Comparison of ENCODE assay signal across 19 mouse cellular contexts in genomic region chr5:117522471-117522870, GRCm38 (mm10).
A peak's percentile ranks its signal among the peaks of the same experiment; 100 is the strongest.
DNase-seq lines count a peak whose midpoint lies in the region; ATAC-seq and TF ChIP-seq lines count a peak whose summit lies in the region.
"Had no signal": no experiment of that assay in that cellular context is flagged by ENCODE, and none has a peak within 500 bp of the region (broad histone marks: within the 10 kb centered on the region; RNA-seq: fewer than 3 reads in every experiment).

No protein-coding gene starts in this region.

- DNase-seq in kidney, postnatal 0 days (ENCODE audit: low spot score): no peak
- DNase-seq in kidney, postnatal 10 days: no peak
- DNase-seq in midbrain, postnatal 0 days (ENCODE audit: low spot score): no peak
- no peak for DNase-seq in midbrain, embryonic 11.5 days (ENCODE audit: low spot score, missing footprints)
- DNase-seq in stomach, postnatal 0 days (ENCODE audit: low spot score): no peak
- no peak for DNase-seq in limb, embryonic 10.5 days (ENCODE audit: low spot score)
- DNase-seq: adrenal gland, postnatal 10 days; heart, adult 11 months; heart, postnatal 36 days; kidney, adult 18-20 months; layer of hippocampus, adult 9-11 months; lung, adult 2 months had no signal

- no peak for ATAC-seq in forebrain, embryonic 16.5 days
- ATAC-seq in forebrain, embryonic 13.5 days: no peak
- ATAC-seq in kidney, postnatal 0 days (replicated peaks; ENCODE audit: low FRiP score, low read depth): no peak
- no peak for ATAC-seq in midbrain, postnatal 0 days (ENCODE audit: low FRiP score)
- no peak for ATAC-seq in midbrain, embryonic 11.5 days (ENCODE audit: low FRiP score)
- ATAC-seq in stomach, postnatal 0 days (ENCODE audit: low FRiP score, low TSS enrichment): no peak
- ATAC-seq: activated CD4-positive, CD25-positive, alpha-beta regulatory T cell, adult 4 months had no signal

- no peak overlapping the region for H3K4me2 ChIP-seq in forebrain, embryonic 16.5 days (ENCODE audit: low read length)
- H3K4me2 ChIP-seq in forebrain, embryonic 13.5 days: no peak overlapping the region
- H3K4me2 ChIP-seq in kidney, postnatal 0 days (ENCODE audit: low read length): no peak overlapping the region
- H3K4me2 ChIP-seq in midbrain, postnatal 0 days (ENCODE audit: low read depth, low read length, poor library complexity, severe bottlenecking): no peak overlapping the region
- no peak overlapping the region for H3K4me2 ChIP-seq in midbrain, embryonic 11.5 days
- no peak overlapping the region for H3K4me2 ChIP-seq in stomach, postnatal 0 days (replicated peaks; ENCODE audit: low read depth)
- H3K4me2 ChIP-seq: hindbrain, embryonic 14.5 days; midbrain, embryonic 12.5 days; neural tube, embryonic 12.5 days had no signal

- no peaks in the 10 kb centered on the region for H3K4me1 ChIP-seq in forebrain, embryonic 16.5 days (replicated peaks; ENCODE audit: control insufficient read depth, insufficient read depth, low read length)
- no peaks in the 10 kb centered on the region for H3K4me1 ChIP-seq in forebrain, embryonic 13.5 days
- H3K4me1 ChIP-seq in kidney, postnatal 0 days (replicated peaks; ENCODE audit: insufficient read depth, low read length): 0 out of 2 replicates have a peak, but pooled peaks cover 3% of the 10 kb centered on the region
- no peaks in the 10 kb centered on the region for H3K4me1 ChIP-seq in midbrain, postnatal 0 days (ENCODE audit: insufficient read depth, low read length)
- no peaks in the 10 kb centered on the region for H3K4me1 ChIP-seq in midbrain, embryonic 11.5 days (ENCODE audit: control insufficient read depth, insufficient read depth, low read length)
- H3K4me1 ChIP-seq in stomach, postnatal 0 days (replicated peaks; ENCODE audit: control insufficient read depth, insufficient read depth): no peaks in the 10 kb centered on the region
- H3K4me1 ChIP-seq in limb, embryonic 10.5 days: peaks cover 21% of the 10 kb centered on the region; the same call in 1 of the 2 replicates
- H3K4me1 ChIP-seq: midbrain, embryonic 12.5 days had no signal

- H3K9ac ChIP-seq in forebrain, embryonic 16.5 days (replicated peaks; ENCODE audit: low read depth, low read length): no peak overlapping the region
- no peak overlapping the region for H3K9ac ChIP-seq in forebrain, embryonic 13.5 days
- no peak overlapping the region for H3K9ac ChIP-seq in kidney, postnatal 0 days (ENCODE audit: low read depth, low read length)
- H3K9ac ChIP-seq in midbrain, postnatal 0 days (replicated peaks; ENCODE audit: low read length, poor library complexity, severe bottlenecking): no peak overlapping the region
- H3K9ac ChIP-seq in midbrain, embryonic 11.5 days (ENCODE audit: low read length): no peak overlapping the region
- no peak overlapping the region for H3K9ac ChIP-seq in stomach, postnatal 0 days (ENCODE audit: low read length)
- H3K9ac ChIP-seq: hindbrain, embryonic 14.5 days; midbrain, embryonic 12.5 days; neural tube, embryonic 12.5 days had no signal

- H3K9me3 ChIP-seq in forebrain, embryonic 16.5 days (ENCODE audit: control insufficient read depth, low read length): no peaks in the 10 kb centered on the region
- no peaks in the 10 kb centered on the region; the same call in 1 of the 2 replicates for H3K9me3 ChIP-seq in forebrain, embryonic 13.5 days (replicated peaks)
- H3K9me3 ChIP-seq in kidney, postnatal 0 days (replicated peaks; ENCODE audit: low read length): no peaks in the 10 kb centered on the region
- H3K9me3 ChIP-seq in midbrain, postnatal 0 days (ENCODE audit: low read length): no peaks in the 10 kb centered on the region
- H3K9me3 ChIP-seq in midbrain, embryonic 11.5 days (ENCODE audit: control insufficient read depth, low read length): no peaks in the 10 kb centered on the region
- H3K9me3 ChIP-seq in stomach, postnatal 0 days (ENCODE audit: control insufficient read depth, low read length): no peaks in the 10 kb centered on the region
- H3K9me3 ChIP-seq in limb, embryonic 10.5 days (replicated peaks): no peaks in the 10 kb centered on the region
- H3K9me3 ChIP-seq: neural tube, embryonic 12.5 days had no signal

- H3K27ac ChIP-seq in forebrain, embryonic 16.5 days (ENCODE audit: low read length): peak overlapping the region; percentile 52; the same call in 1 of the 2 replicates
- no peak overlapping the region; the same call in 1 of the 2 replicates for H3K27ac ChIP-seq in forebrain, embryonic 13.5 days
- no peak overlapping the region for H3K27ac ChIP-seq in kidney, postnatal 0 days
- H3K27ac ChIP-seq in midbrain, postnatal 0 days (ENCODE audit: low read depth, low read length): no peak overlapping the region
- no peak overlapping the region for H3K27ac ChIP-seq in midbrain, embryonic 11.5 days (ENCODE audit: low read depth, low read length)
- H3K27ac ChIP-seq in stomach, postnatal 0 days (replicated peaks): no peak overlapping the region
- H3K27ac ChIP-seq in limb, embryonic 10.5 days: no peak overlapping the region
- H3K27ac ChIP-seq: hindbrain, embryonic 14.5 days; macrophage; midbrain, embryonic 12.5 days; neural tube, embryonic 12.5 days had no signal

- no peaks in the 10 kb centered on the region for H3K27me3 ChIP-seq in forebrain, embryonic 16.5 days (replicated peaks; ENCODE audit: control insufficient read depth, insufficient read depth, low read length)
- no peaks in the 10 kb centered on the region for H3K27me3 ChIP-seq in forebrain, embryonic 13.5 days
- H3K27me3 ChIP-seq in kidney, postnatal 0 days (ENCODE audit: insufficient read depth, low read length): no peaks in the 10 kb centered on the region
- H3K27me3 ChIP-seq in midbrain, postnatal 0 days (ENCODE audit: insufficient read depth, low read length): no peaks in the 10 kb centered on the region
- H3K27me3 ChIP-seq in midbrain, embryonic 11.5 days (ENCODE audit: control insufficient read depth, insufficient read depth, low read length): no peaks in the 10 kb centered on the region
- no peaks in the 10 kb centered on the region for H3K27me3 ChIP-seq in stomach, postnatal 0 days (ENCODE audit: control insufficient read depth, insufficient read depth, low read length)
- H3K27me3 ChIP-seq in limb, embryonic 10.5 days (ENCODE audit: low read depth, poor library complexity, severe bottlenecking): no peaks in the 10 kb centered on the region
- H3K27me3 ChIP-seq: midbrain, embryonic 12.5 days; neural tube, embryonic 12.5 days had no signal

- peak; percentile 54 for TF ChIP-seq CTCF in kidney, postnatal 0 days (IDR thresholded peaks at IDR 0.05; ENCODE audit: low read depth)
- peak; percentile 50 for TF ChIP-seq CTCF in midbrain, postnatal 0 days (IDR thresholded peaks at IDR 0.05)
- TF ChIP-seq CTCF in stomach, postnatal 0 days (IDR thresholded peaks at IDR 0.05; ENCODE audit: low read depth): peak; percentile 48

- no peaks in the 10 kb centered on the region for H3K36me3 ChIP-seq in forebrain, embryonic 16.5 days (ENCODE audit: control insufficient read depth, insufficient read depth)
- H3K36me3 ChIP-seq in forebrain, embryonic 13.5 days (ENCODE audit: poor library complexity, severe bottlenecking): no peaks in the 10 kb centered on the region
- no peaks in the 10 kb centered on the region for H3K36me3 ChIP-seq in kidney, postnatal 0 days (ENCODE audit: insufficient read depth, low read length)
- H3K36me3 ChIP-seq in midbrain, postnatal 0 days (ENCODE audit: insufficient read depth, low read length): no peaks in the 10 kb centered on the region
- H3K36me3 ChIP-seq in midbrain, embryonic 11.5 days (ENCODE audit: control insufficient read depth, insufficient read depth, low read length): no peaks in the 10 kb centered on the region
- H3K36me3 ChIP-seq in stomach, postnatal 0 days (ENCODE audit: control insufficient read depth, insufficient read depth, low read length): no peaks in the 10 kb centered on the region
- H3K36me3 ChIP-seq in limb, embryonic 10.5 days: no peaks in the 10 kb centered on the region
- H3K36me3 ChIP-seq: midbrain, embryonic 12.5 days; neural tube, embryonic 12.5 days had no signal

- TF ChIP-seq EP300 in stomach, postnatal 0 days (optimal IDR thresholded peaks at IDR 0.05): no peak

- WGBS in forebrain, embryonic 16.5 days: 71% methylated on average over 4 of the region's 4 CpGs
- 71% methylated on average over 4 of the region's 4 CpGs for WGBS in forebrain, embryonic 13.5 days
- 80% methylated on average over 4 of the region's 4 CpGs for WGBS in kidney, postnatal 0 days
- WGBS in midbrain, postnatal 0 days: 66% methylated on average over 4 of the region's 4 CpGs
- 66% methylated on average over 4 of the region's 4 CpGs for WGBS in midbrain, embryonic 11.5 days
- 67% methylated on average over 4 of the region's 4 CpGs for WGBS in stomach, postnatal 0 days
- 66% methylated on average over 4 of the region's 4 CpGs for WGBS in limb, embryonic 10.5 days

- H3K4me3 ChIP-seq in forebrain, embryonic 16.5 days (replicated peaks; ENCODE audit: low read length): no peak overlapping the region
- no peak overlapping the region for H3K4me3 ChIP-seq in forebrain, embryonic 13.5 days
- no peak overlapping the region for H3K4me3 ChIP-seq in kidney, postnatal 0 days (replicated peaks; ENCODE audit: low read depth, low read length)
- no peak overlapping the region for H3K4me3 ChIP-seq in midbrain, postnatal 0 days (ENCODE audit: low read depth, low read length)
- no peak overlapping the region for H3K4me3 ChIP-seq in midbrain, embryonic 11.5 days (ENCODE audit: low read depth, low read length)
- H3K4me3 ChIP-seq in stomach, postnatal 0 days (ENCODE audit: low read depth, low read length): no peak overlapping the region
- H3K4me3 ChIP-seq in limb, embryonic 10.5 days: no peak overlapping the region
- H3K4me3 ChIP-seq: midbrain, embryonic 12.5 days; neural tube, embryonic 12.5 days had no signal
